Mouse (Mus musculus): Measurements from ENCODE around the gene Flnb.

Gene Flnb

DNA sequence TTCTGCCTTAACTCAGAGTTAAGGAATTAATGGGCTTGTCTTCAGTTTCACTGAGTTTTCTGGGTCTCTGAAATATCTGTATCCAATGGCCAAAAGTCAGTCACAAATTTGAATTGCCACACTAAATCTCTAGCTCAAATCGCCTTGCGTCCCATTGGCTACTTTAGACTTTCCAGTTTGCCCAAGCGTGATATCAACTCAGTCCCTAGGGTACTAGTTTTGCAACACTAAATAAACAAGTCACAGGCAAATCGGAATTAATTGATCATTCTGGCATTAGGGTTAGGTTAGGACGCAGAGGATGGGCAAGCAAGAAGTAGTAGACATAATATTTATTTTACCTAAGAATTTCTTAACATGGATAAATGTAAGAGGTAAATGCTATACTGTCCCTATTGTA lies 182.5 kb downstream of the Flnb start:
- DNase-seq = no peak
